Mouse (Mus musculus) forebrain, embryonic 13.5 days (tissue): ENCODE results near the gene Tfap2e. TPM values are rescaled to one million over a fixed set of nuclear protein-coding genes. Genes with fewer than 3 reads are reported as not detected.

Experiments
- ATAC-seq: fragments of 200-750 bp; cut with Nextera tagmentation; 2 replicates; pipeline ENCODE4 v1.8.0; 2017
- H3K27ac ChIP-seq: fragments of 300-500 bp; sonication (generic); 2 replicates; pipeline ENCODE4 v1.5.1; 2015; ENCODE audit warnings: inconsistent platforms, mild to moderate bottlenecking, moderate library complexity
- H3K27me3 ChIP-seq: fragments of 300-500 bp; sonication (generic); 2 replicates; pipeline ENCODE4 v1.6.1; 2015; ENCODE audit warnings: mild to moderate bottlenecking, inconsistent platforms
- H3K36me3 ChIP-seq: fragments of 300-500 bp; sonication (generic); 2 replicates; pipeline ENCODE4 v1.6.1; 2015; ENCODE audit warnings: mild to moderate bottlenecking, inconsistent platforms; ENCODE audit not compliant: poor library complexity, severe bottlenecking
- H3K4me1 ChIP-seq: fragments of 300-500 bp; sonication (generic); 2 replicates; pipeline ENCODE4 v1.6.1; 2015; ENCODE audit warnings: inconsistent platforms
- H3K4me2 ChIP-seq: fragments of 300-500 bp; sonication (generic); 2 replicates; pipeline ENCODE4 v1.6.1; 2015; ENCODE audit warnings: inconsistent platforms, mild to moderate bottlenecking, moderate library complexity
- H3K4me3 ChIP-seq: fragments of 300-500 bp; sonication (generic); 2 replicates; pipeline ENCODE4 v1.5.1; 2015; ENCODE audit warnings: mild to moderate bottlenecking, inconsistent platforms
- H3K9ac ChIP-seq: fragments of 300-500 bp; sonication (generic); 2 replicates; pipeline ENCODE4 v1.6.1; 2015; ENCODE audit warnings: mild to moderate bottlenecking, inconsistent platforms
- H3K9me3 ChIP-seq: fragments of 300-500 bp; sonication (generic); replicated peaks from 2 replicates; pipeline ENCODE4 v1.6.1; 2016; ENCODE audit warnings: inconsistent platforms
- WGBS: fragments of 180-500 bp; shearing (Covaris S2); methylation state at CpG from one replicate; pipeline ENCODE4 v1.1.7; 2015; 5-methylcytosine and 5-hydroxymethylcytosine counted together
- polyA plus RNA-seq: library from polyadenylated mRNA; unstranded; fragments of >200 nt; fragmentation: Nextera tagmentation; extraction: Ambion mirVana; gene quantifications from 2 replicates; pipeline ENCODE4 v1.2.1, GENCODE M21; 2015

Gene Tfap2e
- polyA plus RNA-seq, 1 experiment from 2014 or later, result 0.31 TPM

GRCm38 (mm10) chr4:126735382-126736000, 549 bp downstream of the Tfap2e start:
- ATAC-seq, result no peak
- peaks cover 96% of the 10 kb centered on the region for H3K27me3 ChIP-seq
- peak overlapping the region; percentile 48 for H3K9ac ChIP-seq
- H3K27ac ChIP-seq, result no peak overlapping the region
- H3K36me3 ChIP-seq, result no peaks in the 10 kb centered on the region
- H3K4me3 ChIP-seq, result peak overlapping the region; percentile 31
- 2% methylated on average over 50 of the region's 62 CpGs for WGBS
- H3K9me3 ChIP-seq, result no peaks in the 10 kb centered on the region
- peak overlapping the region; percentile 54 for H3K4me2 ChIP-seq
- peaks cover 21% of the 10 kb centered on the region for H3K4me1 ChIP-seq

GRCm38 (mm10) chr4:126734700-126735381, 1.2 kb downstream of the Tfap2e start:
- 2% methylated on average over 50 of the region's 51 CpGs for WGBS
- ATAC-seq, result no peak
- peak overlapping the region; percentile 48 for H3K9ac ChIP-seq

GRCm38 (mm10) chr4:126734001-126734603, 1.9 kb downstream of the Tfap2e start:
- WGBS, result under 1% methylated on average over 16 of the region's 16 CpGs
- Histone ChIP-seq H3K4me2 (no peak overlapping the region), H3K9ac (no peak overlapping the region), H3K4me1 (peaks cover 21% of the 10 kb centered on the region), H3K4me3 (peak overlapping the region; percentile 31), H3K27ac (no peak overlapping the region), H3K27me3 (peaks cover 100% of the 10 kb centered on the region), H3K36me3 (no peaks in the 10 kb centered on the region), H3K9me3 (no peaks in the 10 kb centered on the region)
- ATAC-seq, result no peak

More at GRCm38 (mm10) chr4:126734700-126735381, 1.2 kb downstream of the Tfap2e start:
- no peak overlapping the region for H3K27ac ChIP-seq
- no peaks in the 10 kb centered on the region for H3K9me3 ChIP-seq
- peaks cover 21% of the 10 kb centered on the region for H3K4me1 ChIP-seq
- peak overlapping the region; percentile 54 for H3K4me2 ChIP-seq
- H3K4me3 ChIP-seq, result peak overlapping the region; percentile 31
- H3K27me3 ChIP-seq, result peaks cover 99% of the 10 kb centered on the region
- no peaks in the 10 kb centered on the region for H3K36me3 ChIP-seq

- H3K9ac ChIP-seq, result no peak overlapping the region
- no peak for ATAC-seq
- peaks cover 90% of the 10 kb centered on the region for H3K27me3 ChIP-seq
- H3K4me3 ChIP-seq, result no peak overlapping the region; the same call in 1 of the 2 replicates
- peaks cover 21% of the 10 kb centered on the region for H3K4me1 ChIP-seq
- no peaks in the 10 kb centered on the region for H3K36me3 ChIP-seq
- no peaks in the 10 kb centered on the region for H3K9me3 ChIP-seq
- H3K4me2 ChIP-seq, result peak overlapping the region; percentile 24; the same call in 1 of the 2 replicates
- WGBS, result 4% methylated on average over 26 of the region's 26 CpGs
- no peak overlapping the region for H3K27ac ChIP-seq
Observed at GRCm38 (mm10) chr4:126732531-126733380, 3.3 kb downstream of the Tfap2e start.

- Histone ChIP-seq H3K27ac (no peak overlapping the region), H3K9me3 (no peaks in the 10 kb centered on the region), H3K27me3 (peaks cover 84% of the 10 kb centered on the region), H3K4me1 (peaks cover 21% of the 10 kb centered on the region), H3K9ac (no peak overlapping the region), H3K4me3 (peak overlapping the region; percentile 13; the same call in 1 of the 2 replicates), H3K4me2 (peak overlapping the region; percentile 24), H3K36me3 (no peaks in the 10 kb centered on the region)
- ATAC-seq, result no peak
- WGBS, result 2% methylated on average over 18 of the region's 18 CpGs
Observed at GRCm38 (mm10) chr4:126732111-126732510, 3.9 kb downstream of the Tfap2e start.

GRCm38 (mm10) chr4:126707439-126707826, 28.6 kb downstream of the Tfap2e start:
- Histone ChIP-seq H3K27ac (no peak overlapping the region), H3K36me3 (peaks cover 68% of the 10 kb centered on the region), H3K9ac (no peak overlapping the region), H3K27me3 (no peaks in the 10 kb centered on the region), H3K4me2 (no peak overlapping the region), H3K4me1 (no peaks in the 10 kb centered on the region), H3K4me3 (no peak overlapping the region), H3K9me3 (no peaks in the 10 kb centered on the region)
- 96% methylated on average over 5 of the region's 5 CpGs for WGBS
- ATAC-seq, result no peak

GRCm38 (mm10) chr4:126706630-126707438, 29.2 kb downstream of the Tfap2e start:
- no peak for ATAC-seq

GRCm38 (mm10) chr4:126696908-126697307, 39.1 kb downstream of the Tfap2e start:
- no peak overlapping the region for H3K27ac ChIP-seq
- H3K36me3 ChIP-seq, result peaks cover 39% of the 10 kb centered on the region
- WGBS, result 92% methylated on average over 4 of the region's 4 CpGs
- no peak overlapping the region for H3K4me3 ChIP-seq
- H3K4me1 ChIP-seq, result no peaks in the 10 kb centered on the region
- H3K9ac ChIP-seq, result no peak overlapping the region
- no peak overlapping the region for H3K4me2 ChIP-seq
- ATAC-seq, result no peak
- no peaks in the 10 kb centered on the region for H3K27me3 ChIP-seq
- no peaks in the 10 kb centered on the region for H3K9me3 ChIP-seq

More at GRCm38 (mm10) chr4:126706630-126707438, 29.2 kb downstream of the Tfap2e start:
- Histone ChIP-seq H3K4me1 (no peaks in the 10 kb centered on the region), H3K36me3 (peaks cover 73% of the 10 kb centered on the region), H3K4me3 (no peak overlapping the region), H3K27me3 (no peaks in the 10 kb centered on the region), H3K27ac (no peak overlapping the region), H3K9ac (no peak overlapping the region), H3K4me2 (no peak overlapping the region), H3K9me3 (no peaks in the 10 kb centered on the region)
- WGBS, result 75% methylated on average over 12 of the region's 12 CpGs

GRCm38 (mm10) chr4:126693021-126693420, 43.0 kb downstream of the Tfap2e start:
- H3K36me3 ChIP-seq, result peaks cover 26% of the 10 kb centered on the region
- 95% methylated on average over 5 of the region's 5 CpGs for WGBS
- no peaks in the 10 kb centered on the region for H3K27me3 ChIP-seq
- no peak overlapping the region for H3K4me3 ChIP-seq
- no peaks in the 10 kb centered on the region for H3K4me1 ChIP-seq
- no peaks in the 10 kb centered on the region for H3K9me3 ChIP-seq
- no peak overlapping the region for H3K27ac ChIP-seq
- ATAC-seq, result no peak
- no peak overlapping the region for H3K4me2 ChIP-seq
- no peak overlapping the region for H3K9ac ChIP-seq

- Histone ChIP-seq H3K9ac (no peak overlapping the region), H3K36me3 (peaks cover 44% of the 10 kb centered on the region), H3K4me2 (no peak overlapping the region), H3K4me1 (no peaks in the 10 kb centered on the region), H3K9me3 (no peaks in the 10 kb centered on the region), H3K27me3 (no peaks in the 10 kb centered on the region), H3K27ac (no peak overlapping the region), H3K4me3 (no peak overlapping the region)
- no peak for ATAC-seq
- WGBS, result 95% methylated on average over 2 of the region's 2 CpGs
Observed at GRCm38 (mm10) chr4:126689457-126689856, 46.6 kb downstream of the Tfap2e start.

- Histone ChIP-seq H3K27me3 (no peaks in the 10 kb centered on the region), H3K9ac (no peak overlapping the region), H3K4me1 (peaks cover 14% of the 10 kb centered on the region), H3K36me3 (peaks cover 36% of the 10 kb centered on the region), H3K27ac (no peak overlapping the region), H3K4me2 (no peak overlapping the region), H3K4me3 (no peak overlapping the region), H3K9me3 (no peaks in the 10 kb centered on the region)
- no peak for ATAC-seq
- 39% methylated on average over 3 of the region's 3 CpGs for WGBS
Observed at GRCm38 (mm10) chr4:126683084-126683483, 53.0 kb downstream of the Tfap2e start.
